Mouse (Mus musculus): Measurements from ENCODE around the gene Aqp2.

DNA sequence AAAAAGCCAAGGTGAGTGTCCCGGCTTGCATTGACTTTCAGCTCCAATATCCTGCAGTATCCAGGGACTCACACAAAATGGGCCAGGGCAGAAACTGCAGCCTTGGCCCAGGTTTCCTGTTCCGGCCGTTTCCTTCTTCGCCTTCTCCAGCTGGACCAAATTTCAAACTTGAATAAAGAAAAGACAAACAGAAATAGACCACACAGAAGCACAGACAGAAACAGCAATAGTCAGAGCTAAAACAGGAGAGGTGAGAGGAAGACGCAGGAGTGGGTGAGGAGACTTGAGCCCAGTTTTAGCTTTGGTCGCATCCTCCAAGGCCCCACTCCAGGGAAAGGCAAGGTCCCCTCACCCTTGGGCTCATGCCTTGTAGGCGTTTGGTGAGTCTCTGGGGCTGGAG lies 24.4 kb downstream of the Aqp2 start:
- no peak for TF ChIP-seq CTCF (IDR thresholded peaks at IDR 0.05; ENCODE audit: borderline replicate concordance, control insufficient read depth, extremely low read depth, insufficient read depth, low read length, poor library complexity)
- no peak for TF ChIP-seq POLR2A (IDR thresholded peaks at IDR 0.05; ENCODE audit: control insufficient read depth, extremely low read depth, insufficient read depth, low read length, poor library complexity)
